Mouse (Mus musculus) liver, embryonic 14.5 days (tissue): ENCODE results near the gene Tbl1x. TPM values are rescaled to one million over a fixed set of nuclear protein-coding genes. Genes with fewer than 3 reads are reported as not detected.

ENCODE experiments used
- ATAC-seq: fragments of 200-750 bp; cut with Nextera tagmentation; 2 replicates; pipeline ENCODE4 v1.8.0; 2017; ENCODE audit warnings: moderate number of reproducible peaks, mild to moderate bottlenecking, moderate library complexity; ENCODE audit not compliant: insufficient read depth
- DNase-seq, 3 experiments: peaks; one replicate each; pipeline ENCODE4 v3.0.0-alpha.2; 2012 to 2013; ENCODE audit warnings: low read depth in 3 of 3, low spot score in 3 of 3
- H3K27ac ChIP-seq: fragments of 300-500 bp; sonication (generic); 2 replicates; pipeline ENCODE4 v1.5.1; 2014; ENCODE audit warnings: moderate library complexity, mild to moderate bottlenecking, control low read depth, inconsistent platforms
- H3K27me3 ChIP-seq: fragments of 300-500 bp; sonication (generic); 2 replicates; pipeline ENCODE4 v1.6.1; 2014; ENCODE audit warnings: mild to moderate bottlenecking, low read length, moderate library complexity; ENCODE audit not compliant: control insufficient read depth, insufficient read depth
- H3K36me3 ChIP-seq: fragments of 300-500 bp; sonication (generic); replicated peaks from 2 replicates; pipeline ENCODE4 v1.6.1; 2014; ENCODE audit warnings: low read depth; ENCODE audit not compliant: control insufficient read depth, insufficient read depth
- H3K4me1 ChIP-seq, 2 experiments: fragments of 200-500 bp in 1 of 2; fragments of 300-500 bp in 1 of 2; sonication (generic) in 1 of 2; replicated peaks; 2 replicates each; pipeline ENCODE4 v1.6.1; 2012 to 2014; ENCODE audit warnings: antibody characterized with exemption in 1 of 2, inconsistent platforms in 1 of 2, low read length in 1 of 2; ENCODE audit not compliant: control insufficient read depth in 2 of 2, insufficient read depth in 2 of 2
- H3K4me2 ChIP-seq: fragments of 300-500 bp; sonication (generic); 2 replicates; pipeline ENCODE4 v1.6.1; 2014; ENCODE audit warnings: low read depth, mild to moderate bottlenecking, control low read depth, moderate library complexity
- H3K4me3 ChIP-seq, 2 experiments: fragments of 200-500 bp in 1 of 2; fragments of 300-500 bp in 1 of 2; sonication (generic) in 1 of 2; 2 replicates each; pipeline ENCODE4 v1.5.1; 2012 to 2014; ENCODE audit warnings: low read depth in 2 of 2, low read length in 2 of 2, mild to moderate bottlenecking in 2 of 2, control low read depth in 1 of 2, inconsistent platforms in 1 of 2, moderate library complexity in 1 of 2; ENCODE audit not compliant: insufficient read depth in 1 of 2
- H3K9ac ChIP-seq: fragments of 300-500 bp; sonication (generic); replicated peaks from 2 replicates; pipeline ENCODE4 v1.6.1; 2014; ENCODE audit warnings: mild to moderate bottlenecking, control low read depth, moderate library complexity
- H3K9me3 ChIP-seq: fragments of 300-500 bp; sonication (generic); 2 replicates; pipeline ENCODE4 v1.6.1; 2016; ENCODE audit warnings: low read length, mixed read lengths; ENCODE audit not compliant: control insufficient read depth
- CTCF ChIP-seq: IDR thresholded peaks from 2 replicates; pipeline ENCODE4 v1.5.1; 2016; ENCODE audit warnings: antibody characterized with exemption, low read depth, control low read depth
- EP300 ChIP-seq: IDR thresholded peaks from 2 replicates; pipeline ENCODE4 v1.6.1; 2016; ENCODE audit warnings: antibody characterized with exemption, low read depth
- WGBS: fragments of 180-500 bp; shearing (Covaris S2); extraction: QIAGEN DNeasy Blood & Tissue Kit; methylation state at CpG from one replicate; pipeline ENCODE4 v1.1.7; 2014; ENCODE audit not compliant: insufficient replicate concordance; 5-methylcytosine and 5-hydroxymethylcytosine counted together
- polyA plus RNA-seq, 2 experiments: library from polyadenylated mRNA; depleted of rRNA in 1 of 2; stranded (reverse) in 1 of 2; unstranded in 1 of 2; fragments of >200 nt; fragmentation: Nextera tagmentation in 1 of 2; extraction: Ambion mirVana in 1 of 2; gene quantifications; 2 replicates each; pipeline versions ENCODE4 v1.2.1 to v1.2.3; 2012 to 2014

Tbl1x gene
- polyA plus RNA-seq, 2 experiments = 7.6 to 14.2 TPM

GRCm38 (mm10) chrX:77613041-77613440, 102.2 kb downstream of the Tbl1x start:
- peaks cover 0 to 3% of the 10 kb centered on the region in 2 experiments; a peak in 1 of 4 replicates for H3K4me1 ChIP-seq
- H3K27ac ChIP-seq = no peak overlapping the region
- ATAC-seq (no peak), DNase-seq (no peak)
- no peaks in the 10 kb centered on the region for H3K27me3 ChIP-seq
- WGBS = 85% methylated on average over 1 of the region's 1 CpGs
- H3K4me3 ChIP-seq = no peak overlapping the region
- no peak overlapping the region for H3K4me2 ChIP-seq
- no peaks in the 10 kb centered on the region for H3K9me3 ChIP-seq
- TF ChIP-seq EP300 (no peak), CTCF (no peak)
- H3K9ac ChIP-seq = no peak overlapping the region
- H3K36me3 ChIP-seq = no peaks in the 10 kb centered on the region

GRCm38 (mm10) chrX:77615735-77616293, 105.0 kb downstream of the Tbl1x start:
- Histone ChIP-seq H3K4me1 (peaks cover 0 to 3% of the 10 kb centered on the region in 2 experiments; a peak in 1 of 4 replicates), H3K9ac (no peak overlapping the region), H3K36me3 (no peaks in the 10 kb centered on the region), H3K4me2 (no peak overlapping the region), H3K9me3 (no peaks in the 10 kb centered on the region), H3K4me3 (no peak overlapping the region), H3K27ac (no peak overlapping the region), H3K27me3 (no peaks in the 10 kb centered on the region)
- no peak for DNase-seq
- ATAC-seq = no peak
- TF ChIP-seq EP300 (no peak), CTCF (no peak)
- WGBS = 78% methylated on average over 4 of the region's 4 CpGs

- no peaks in the 10 kb centered on the region for H3K9me3 ChIP-seq
- no peak overlapping the region for H3K27ac ChIP-seq
- no peak overlapping the region for H3K9ac ChIP-seq
- peaks cover 0 to 3% of the 10 kb centered on the region in 2 experiments; a peak in 1 of 4 replicates for H3K4me1 ChIP-seq
- no peak overlapping the region for H3K4me3 ChIP-seq
- no peak overlapping the region for H3K4me2 ChIP-seq
- TF ChIP-seq EP300 (no peak), CTCF (no peak)
- no peak for DNase-seq
- 65% methylated on average over 6 of the region's 6 CpGs for WGBS
- no peaks in the 10 kb centered on the region for H3K36me3 ChIP-seq
- no peak for ATAC-seq
- no peaks in the 10 kb centered on the region for H3K27me3 ChIP-seq
Observed at GRCm38 (mm10) chrX:77617368-77618144, 106.7 kb downstream of the Tbl1x start.

- no peak overlapping the region for H3K27ac ChIP-seq
- DNase-seq = no peak
- H3K4me3 ChIP-seq = no peak overlapping the region
- 57% methylated on average over 2 of the region's 2 CpGs for WGBS
- no peak for TF ChIP-seq CTCF
- no peak for TF ChIP-seq EP300
- H3K27me3 ChIP-seq = no peaks in the 10 kb centered on the region
- H3K4me2 ChIP-seq = no peak overlapping the region
- H3K9me3 ChIP-seq = no peaks in the 10 kb centered on the region
- no peaks in the 10 kb centered on the region for H3K36me3 ChIP-seq
- ATAC-seq = no peak
- no peak overlapping the region for H3K9ac ChIP-seq
- H3K4me1 ChIP-seq = no peaks in the 10 kb centered on the region
Observed at GRCm38 (mm10) chrX:77630439-77630838, 119.6 kb downstream of the Tbl1x start.

- H3K4me2 ChIP-seq = no peak overlapping the region
Observed at GRCm38 (mm10) chrX:77636499-77636898, 125.7 kb downstream of the Tbl1x start.

More at GRCm38 (mm10) chrX:77636499-77636898, 125.7 kb downstream of the Tbl1x start:
- Histone ChIP-seq H3K4me1 (no peaks in the 10 kb centered on the region), H3K9me3 (no peaks in the 10 kb centered on the region), H3K9ac (no peak overlapping the region), H3K27me3 (no peaks in the 10 kb centered on the region), H3K36me3 (no peaks in the 10 kb centered on the region), H3K27ac (no peak overlapping the region), H3K4me3 (no peak overlapping the region)
- 67% methylated on average over 3 of the region's 3 CpGs for WGBS
- no peak for TF ChIP-seq EP300
- no peak for TF ChIP-seq CTCF
- ATAC-seq (no peak), DNase-seq (no peak)
